Mouse (Mus musculus): ENCODE measurements around the gene Gsdma.

Gene Gsdma

DNA sequence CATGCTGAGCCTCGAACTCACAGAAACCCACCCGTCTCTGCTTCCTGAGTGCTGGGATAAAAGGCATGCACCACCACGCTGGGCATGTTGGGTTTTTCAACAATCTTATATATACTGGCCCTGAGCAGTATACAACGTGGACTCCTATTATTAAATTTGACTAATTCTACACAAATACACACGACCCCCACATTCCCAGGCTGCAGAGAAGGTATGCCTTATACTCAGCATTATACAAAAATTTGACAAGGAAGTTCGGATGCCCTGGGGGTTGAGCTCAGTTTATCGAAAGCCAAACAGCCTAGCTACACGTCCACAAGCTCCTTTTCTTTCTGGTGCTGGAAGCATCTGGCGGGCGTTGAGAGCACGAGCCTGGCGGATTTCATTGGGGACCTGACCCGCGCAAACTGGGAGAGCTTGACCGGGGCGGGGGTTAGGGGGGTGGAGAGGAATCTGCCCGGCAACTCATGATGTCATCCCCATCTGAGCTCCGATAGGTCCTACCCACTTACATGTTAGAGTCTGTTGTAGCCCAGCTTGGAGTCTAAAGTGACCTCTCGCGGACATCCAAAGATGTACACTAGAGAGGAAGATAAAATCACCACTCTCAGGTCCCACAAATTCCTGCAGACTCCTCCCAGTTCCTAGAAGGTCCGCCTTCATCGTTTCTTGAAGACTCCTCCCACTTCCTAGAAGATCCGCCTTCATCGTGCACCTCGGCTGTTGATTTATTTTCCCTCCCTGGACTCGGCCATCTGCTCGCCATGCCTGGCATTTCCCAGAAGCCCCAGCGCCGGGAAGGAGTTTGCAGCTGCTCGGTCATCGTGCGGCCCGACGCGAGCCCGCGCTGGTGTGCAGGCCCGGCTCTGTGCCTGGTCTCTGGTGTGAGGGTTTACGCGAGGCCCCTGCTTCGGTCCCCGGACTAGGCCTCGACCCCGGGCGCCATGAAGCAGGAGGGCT is 17.9 kb downstream of the Gsdma start, which contains the start of gene Psmd3:
Gene Psmd3 (plus strand): TSS at position 769 of the 960 bp plus-strand sequence.
- peak; percentile 95 to 98 for DNase-seq

DNA sequence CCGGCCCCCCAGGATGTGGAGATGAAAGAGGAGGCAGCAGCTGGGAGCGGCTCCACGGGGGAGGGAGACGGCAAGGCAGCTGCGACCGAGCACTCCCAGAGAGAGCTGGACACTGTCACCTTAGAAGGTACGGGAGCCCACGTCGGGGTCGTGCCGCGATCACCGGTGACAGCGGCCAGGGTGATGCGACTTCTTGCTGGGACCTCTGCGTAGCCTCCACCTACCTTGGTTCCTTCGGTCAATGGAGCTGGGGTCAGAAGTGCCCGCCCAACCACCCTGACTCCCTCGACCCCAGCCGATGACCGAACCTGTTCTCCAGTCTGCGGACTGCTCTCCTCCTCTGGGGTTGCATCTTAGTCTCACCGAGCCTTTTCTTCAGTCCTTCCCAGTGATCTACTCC is 18.7 kb downstream of the Gsdma start:
- DNase-seq: no peak

DNA sequence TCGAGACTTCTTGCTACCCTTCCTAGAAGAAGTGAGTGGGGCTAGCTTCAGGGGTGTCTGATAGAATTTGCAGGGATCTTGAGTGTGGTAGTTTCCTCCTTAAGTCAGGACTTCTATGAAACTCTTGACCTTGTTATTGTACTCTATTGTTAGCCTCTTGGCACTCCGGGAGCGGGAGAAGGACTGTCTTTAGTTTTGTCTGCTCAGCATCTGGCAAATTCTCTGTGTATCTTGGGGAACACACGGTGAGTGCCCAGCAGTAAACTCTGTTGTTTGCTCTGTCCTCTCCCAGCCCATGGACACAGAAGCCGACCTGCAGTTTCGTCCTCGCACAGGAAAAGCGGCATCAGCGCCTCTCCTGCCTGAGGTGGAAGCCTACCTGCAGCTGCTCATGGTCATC is 21.5 kb downstream of the Gsdma start:
- DNase-seq: no peak

DNA sequence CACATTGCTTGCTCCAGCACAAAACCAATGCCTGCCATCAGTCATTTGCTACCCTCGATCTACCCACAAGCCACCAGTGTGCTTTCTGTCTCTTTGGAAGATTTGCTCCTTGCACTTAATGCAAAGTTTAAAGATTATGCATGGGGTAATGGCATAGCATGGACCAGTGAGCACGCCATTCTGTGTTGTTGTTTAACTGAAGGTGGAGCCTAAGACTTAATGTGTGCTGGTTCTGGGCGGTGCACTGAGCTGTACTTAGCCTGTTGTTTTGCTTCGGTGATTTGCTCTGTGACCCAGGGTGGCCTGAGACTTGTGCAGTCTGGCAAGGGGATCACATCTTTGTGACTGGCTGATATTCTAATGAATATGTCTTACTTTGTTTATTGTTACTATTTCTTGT is 22.8 kb downstream of the Gsdma start:
- DNase-seq: no peak

DNA sequence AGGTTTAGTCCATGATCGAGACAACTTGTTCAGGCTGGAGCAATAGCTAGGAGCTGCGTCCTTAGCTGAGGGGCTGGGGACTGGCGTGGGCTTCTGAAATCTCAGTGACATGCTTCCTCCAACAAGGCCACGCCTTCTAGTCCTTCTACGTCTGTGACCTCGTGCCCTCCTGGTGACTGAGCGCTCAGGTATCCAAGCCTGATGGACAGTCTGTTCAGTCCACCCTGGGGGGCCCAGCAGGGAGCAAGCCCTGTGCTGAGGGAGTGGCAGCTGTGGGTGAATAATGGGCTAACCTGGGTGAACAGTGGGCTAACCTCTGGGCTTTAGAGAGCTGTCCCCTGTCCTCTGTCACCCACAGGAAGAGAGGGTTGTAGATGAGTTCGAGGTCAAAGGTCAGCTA is 23.9 kb downstream of the Gsdma start:
- DNase-seq: no peak

DNA sequence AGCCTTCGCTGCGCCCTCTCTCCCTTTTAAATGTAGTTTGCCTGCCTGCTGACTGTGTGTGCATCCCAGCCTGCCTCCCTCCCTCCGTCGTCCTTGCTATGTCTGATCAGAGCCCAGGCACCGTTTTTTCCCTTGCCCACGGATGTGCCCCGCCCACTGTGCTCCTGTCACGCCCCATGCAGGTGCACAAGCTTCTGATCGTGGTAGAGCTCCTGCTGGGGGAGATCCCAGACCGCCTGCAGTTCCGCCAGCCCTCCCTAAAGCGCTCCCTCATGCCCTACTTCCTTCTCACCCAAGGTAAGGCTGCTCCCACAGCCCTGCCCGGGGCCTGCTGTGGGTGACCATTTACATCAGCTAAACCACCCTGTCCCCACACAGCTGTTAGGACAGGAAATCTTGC is 29.1 kb downstream of the Gsdma start:
- no peak for DNase-seq

DNA sequence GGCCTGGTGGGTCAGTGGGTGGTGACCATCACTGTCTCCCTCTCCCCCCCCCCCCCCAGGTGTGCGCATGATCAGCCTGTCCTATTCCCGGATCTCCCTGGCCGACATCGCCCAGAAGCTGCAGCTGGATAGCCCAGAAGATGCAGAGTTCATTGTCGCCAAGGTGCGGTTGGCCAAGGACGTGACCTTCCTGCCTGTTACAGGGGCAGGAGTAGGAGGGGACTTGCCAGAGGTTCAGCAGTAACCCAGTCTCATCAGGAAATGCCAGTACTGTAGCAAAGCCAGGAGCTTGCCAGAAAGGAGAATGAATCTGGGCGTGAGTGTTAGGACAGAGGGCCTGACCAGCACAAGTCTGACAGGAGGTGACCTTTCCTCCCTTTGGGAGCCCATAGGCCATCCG is 29.6 kb downstream of the Gsdma start:
- no peak for DNase-seq

DNA sequence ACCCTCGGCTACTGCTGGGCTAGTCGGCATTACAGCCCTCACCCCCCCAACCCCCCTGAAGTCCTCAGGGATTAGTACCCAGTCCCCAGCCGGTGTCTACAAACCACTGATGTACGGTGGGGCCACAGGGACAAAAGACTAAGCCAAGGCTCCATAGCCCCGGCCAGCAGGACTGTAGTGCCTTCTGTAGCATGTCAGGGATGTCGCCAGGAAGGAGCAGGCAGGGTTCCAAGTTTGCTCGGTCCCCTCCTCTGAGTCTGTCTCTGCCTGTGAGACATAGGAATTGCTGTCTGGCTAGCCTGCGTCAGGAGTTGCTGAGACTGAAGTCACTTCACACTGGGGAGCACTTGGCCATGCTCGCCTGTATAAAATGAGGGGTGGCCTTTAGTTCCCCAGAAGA is 30.1 kb downstream of the Gsdma start:
- DNase-seq: peak; percentile 71 to 72

DNA sequence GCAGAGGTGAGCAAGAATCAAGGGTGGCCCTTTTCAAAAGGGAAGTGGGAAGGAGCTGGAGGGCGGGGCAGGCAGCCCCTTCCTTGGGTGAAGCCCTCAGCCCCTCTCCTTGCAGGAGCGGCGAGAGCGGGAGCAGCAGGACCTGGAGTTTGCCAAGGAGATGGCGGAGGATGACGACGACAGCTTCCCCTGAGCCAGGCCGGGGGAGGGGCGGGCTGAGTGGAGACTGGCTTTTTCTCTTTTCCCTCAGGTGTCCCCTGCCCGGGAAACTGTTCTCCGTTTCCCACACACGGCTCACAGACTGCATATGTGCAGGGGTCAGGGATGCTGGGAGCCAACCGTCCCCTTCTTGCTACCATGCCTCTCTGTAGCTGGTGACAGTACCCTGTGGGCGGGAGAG is 31.3 kb downstream of the Gsdma start:
- DNase-seq: peak; percentile 54 to 67

DNA sequence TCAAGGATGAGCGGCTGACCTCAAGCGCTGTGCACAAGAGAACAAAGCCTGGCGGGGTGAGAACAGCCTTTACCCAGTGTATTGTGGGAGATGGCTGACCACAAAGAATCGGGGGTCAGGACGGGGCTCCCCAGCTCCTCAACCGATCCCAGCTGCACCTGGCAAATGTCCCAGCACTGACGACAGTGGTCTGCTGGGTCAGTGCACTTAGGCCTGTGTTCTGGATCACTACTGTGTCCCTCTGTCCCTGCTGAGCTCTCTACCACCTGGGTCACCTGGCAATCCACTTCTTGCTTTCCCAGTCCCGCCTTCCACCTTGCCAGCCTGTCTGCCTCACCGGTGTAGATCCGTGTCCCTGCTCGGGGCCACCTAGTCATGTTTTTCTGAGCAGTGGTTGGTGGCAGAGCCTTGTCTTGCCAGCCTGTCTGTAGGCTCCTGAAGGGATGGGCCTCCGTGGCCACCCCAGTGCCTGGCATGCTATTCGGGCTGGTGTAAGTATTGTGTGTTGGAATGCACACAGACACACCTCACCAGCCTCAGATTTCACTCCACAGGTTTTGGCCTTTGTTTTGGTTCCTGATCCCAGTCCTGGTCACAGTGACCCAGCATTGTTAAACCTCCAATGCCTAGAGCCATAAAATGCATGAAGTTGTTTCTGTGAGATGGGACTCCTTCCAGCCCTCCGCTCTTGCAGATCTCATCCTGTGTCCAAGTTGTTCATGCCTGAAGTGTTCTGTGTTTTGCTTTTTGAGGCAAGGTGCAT is 32.5 kb downstream of the Gsdma start:
- DNase-seq: no peak

DNA sequence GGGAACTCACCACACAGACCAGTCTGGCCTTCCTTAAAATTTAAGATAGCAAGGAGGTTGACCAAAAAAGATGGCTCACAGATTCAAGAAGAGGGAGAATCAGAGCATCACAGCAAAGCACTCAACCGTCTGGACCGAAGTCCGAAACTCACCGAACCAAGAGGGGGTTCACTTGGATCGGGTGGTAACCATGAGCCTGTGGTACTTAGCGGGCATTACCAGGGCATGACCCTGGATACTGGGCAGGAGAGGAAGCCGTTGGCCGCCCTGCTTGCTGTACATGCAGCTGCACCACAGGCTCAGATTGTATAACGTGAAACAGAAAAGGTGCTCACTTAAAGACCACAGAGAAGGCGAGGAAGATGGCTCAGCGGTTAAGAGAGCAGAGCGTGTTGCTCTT is 33.1 kb downstream of the Gsdma start:
- no peak for DNase-seq

DNA sequence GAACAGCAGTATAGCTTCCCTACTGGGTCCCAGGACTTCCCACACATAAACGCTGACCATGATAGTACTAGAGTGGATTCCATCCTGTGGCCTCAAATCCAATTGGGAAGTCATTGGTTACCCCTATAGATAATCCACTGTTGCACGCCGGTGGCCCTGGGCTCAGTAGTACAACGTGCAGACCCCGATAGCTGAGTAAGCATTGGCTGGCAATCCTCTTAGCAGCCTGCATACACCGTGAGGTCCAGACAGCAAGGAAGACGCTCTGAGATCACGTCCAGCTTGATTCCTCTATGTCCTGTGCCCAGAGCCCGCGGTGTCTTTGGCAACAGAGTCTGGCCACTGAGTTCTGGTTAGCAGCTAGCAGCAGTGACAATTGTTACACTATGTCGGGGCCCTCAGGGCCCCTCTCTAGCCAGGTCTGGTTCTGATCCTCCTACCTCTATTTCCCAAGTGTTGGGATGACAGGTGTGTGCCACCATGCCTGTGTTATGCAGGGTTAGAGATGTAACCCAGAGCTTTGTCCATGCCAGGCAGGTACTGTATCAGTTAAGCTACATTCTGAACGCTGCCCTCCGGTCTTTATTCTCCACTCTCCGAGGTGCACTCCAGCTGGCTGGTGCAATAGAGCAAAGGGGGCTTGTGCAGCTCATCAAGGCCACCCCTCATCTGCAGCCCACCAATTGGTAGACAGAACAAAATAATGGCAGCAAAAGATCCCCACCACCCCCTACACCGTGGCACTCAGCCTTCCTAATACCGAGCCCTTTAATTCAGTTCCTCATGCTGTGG is 34.9 kb downstream of the Gsdma start:
- DNase-seq: peak in 1 of 2 experiments; percentile 47

DNA sequence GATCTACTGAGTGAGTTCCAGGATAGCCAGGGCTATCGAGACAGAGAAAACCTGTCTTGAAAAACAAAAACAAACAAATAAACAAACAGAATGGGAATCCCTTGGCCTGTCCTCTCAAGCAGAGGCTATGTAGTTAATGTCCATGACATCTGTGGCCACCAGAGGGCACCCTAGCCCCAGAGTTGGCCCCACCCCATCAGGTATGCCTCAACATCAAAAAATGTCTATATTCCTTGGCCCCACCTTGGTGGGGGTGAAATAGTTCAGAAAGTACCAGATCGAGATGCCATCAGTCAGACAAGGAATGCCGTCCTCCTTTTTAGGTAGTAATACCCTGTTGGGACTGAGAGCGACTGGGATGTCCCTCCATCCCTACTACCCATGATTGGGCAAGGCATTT is 35.8 kb downstream of the Gsdma start:
- peak; percentile 91 to 92 for DNase-seq

DNA sequence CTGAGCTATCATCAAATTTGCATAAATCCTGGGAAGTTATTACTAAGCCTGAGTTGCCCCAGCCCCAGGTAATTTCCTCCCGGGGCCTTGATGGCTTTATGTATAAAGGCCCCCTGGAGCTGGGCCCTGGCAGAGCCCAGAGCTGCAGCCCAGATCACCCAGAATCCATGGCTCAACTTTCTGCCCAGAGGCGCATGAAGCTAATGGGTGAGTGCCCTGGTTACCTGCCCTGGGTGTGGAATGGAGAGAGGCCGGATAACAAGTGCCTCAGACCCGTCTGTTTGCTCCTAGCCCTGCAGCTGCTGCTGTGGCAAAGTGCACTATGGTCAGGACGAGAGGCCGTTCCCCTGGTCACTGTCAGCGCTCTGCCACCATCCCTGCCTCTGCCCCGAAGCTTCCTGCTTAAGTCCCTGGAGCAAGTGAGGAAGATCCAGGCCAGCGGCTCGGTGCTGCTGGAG is 37.1 kb downstream of the Gsdma start, which contains the start of gene Csf3:
Gene Csf3 (plus strand): TSS at position 51 of the 458 bp plus-strand sequence.
- DNase-seq: no peak

DNA sequence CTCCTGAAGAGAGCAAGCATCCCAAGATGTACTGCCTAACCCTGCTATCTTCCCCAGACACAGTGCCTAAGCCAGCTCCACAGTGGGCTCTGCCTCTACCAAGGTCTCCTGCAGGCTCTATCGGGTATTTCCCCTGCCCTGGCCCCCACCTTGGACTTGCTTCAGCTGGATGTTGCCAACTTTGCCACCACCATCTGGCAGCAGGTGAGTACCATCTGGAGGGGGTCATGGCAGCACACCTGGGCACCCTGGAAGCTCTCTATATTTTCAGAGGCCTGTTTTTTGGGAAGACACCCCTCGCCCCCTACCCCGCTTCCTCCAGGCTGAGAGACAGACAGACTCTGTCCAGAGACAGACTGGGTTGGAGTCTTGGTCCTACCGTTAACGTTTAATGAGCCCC is 38.2 kb downstream of the Gsdma start:
- peak; percentile 47 to 55 for DNase-seq

DNA sequence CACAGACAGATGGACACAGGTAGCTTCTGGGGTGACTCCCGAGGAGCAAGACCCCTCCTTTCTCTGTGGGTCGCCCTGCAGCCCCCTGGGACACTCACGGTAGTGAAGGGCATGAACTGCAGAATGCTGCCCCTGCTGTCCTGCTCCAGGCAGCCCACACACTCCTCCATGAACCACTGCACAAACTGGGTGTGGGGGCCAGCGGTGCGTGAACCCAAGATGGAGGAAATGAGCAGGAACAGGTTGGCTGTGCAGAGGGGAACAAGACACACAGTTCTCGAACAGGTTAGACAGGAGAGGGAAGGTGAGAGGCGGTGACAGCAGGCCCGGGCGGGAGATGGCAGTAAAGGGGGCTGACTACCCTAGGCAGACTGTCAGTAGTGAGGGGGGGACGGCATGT is 40.9 kb downstream of the Gsdma start:
- no peak for DNase-seq

DNA sequence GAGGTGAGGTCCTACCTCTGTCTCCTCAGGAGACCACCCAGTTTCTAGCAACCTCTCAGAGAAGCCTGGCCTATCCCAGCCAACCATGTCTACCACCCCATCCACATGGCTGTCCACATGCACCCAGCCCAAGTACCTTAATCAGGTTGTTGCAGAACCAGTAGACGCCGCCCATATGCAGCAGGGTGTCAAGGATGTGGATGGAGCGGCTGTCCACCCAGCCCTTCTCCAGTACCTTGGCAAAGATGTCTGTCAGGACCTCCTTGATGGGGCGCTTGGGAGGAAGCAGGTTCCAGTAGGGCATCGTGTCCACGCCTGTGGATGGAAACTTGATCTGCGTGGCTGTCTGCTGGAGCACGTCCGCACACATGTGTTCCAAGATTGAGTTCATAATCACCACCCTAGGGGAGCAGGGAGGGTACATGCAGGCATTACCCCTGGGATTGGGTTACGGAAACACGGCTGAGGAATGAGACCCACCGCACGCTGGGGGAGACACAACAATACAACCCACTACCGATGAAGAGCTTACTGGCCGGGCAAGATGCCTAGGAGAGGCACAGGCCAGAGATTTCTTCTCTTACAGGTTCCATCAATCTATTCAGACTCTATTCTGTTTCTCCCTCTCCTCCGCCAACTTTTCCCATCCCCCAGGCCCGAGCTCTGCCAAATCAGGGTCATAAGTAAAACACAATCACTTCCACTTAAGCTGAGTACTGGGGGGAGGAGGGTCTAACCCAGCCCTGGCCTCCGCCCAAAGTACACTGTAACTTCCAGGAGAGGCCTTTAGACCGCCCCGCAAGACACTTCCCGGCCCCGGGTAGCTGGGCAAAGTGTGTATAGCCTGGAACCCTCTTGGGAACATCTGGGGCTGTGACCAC is 43.5 kb downstream of the Gsdma start:
- DNase-seq: peak in 1 of 2 experiments; percentile 31

DNA sequence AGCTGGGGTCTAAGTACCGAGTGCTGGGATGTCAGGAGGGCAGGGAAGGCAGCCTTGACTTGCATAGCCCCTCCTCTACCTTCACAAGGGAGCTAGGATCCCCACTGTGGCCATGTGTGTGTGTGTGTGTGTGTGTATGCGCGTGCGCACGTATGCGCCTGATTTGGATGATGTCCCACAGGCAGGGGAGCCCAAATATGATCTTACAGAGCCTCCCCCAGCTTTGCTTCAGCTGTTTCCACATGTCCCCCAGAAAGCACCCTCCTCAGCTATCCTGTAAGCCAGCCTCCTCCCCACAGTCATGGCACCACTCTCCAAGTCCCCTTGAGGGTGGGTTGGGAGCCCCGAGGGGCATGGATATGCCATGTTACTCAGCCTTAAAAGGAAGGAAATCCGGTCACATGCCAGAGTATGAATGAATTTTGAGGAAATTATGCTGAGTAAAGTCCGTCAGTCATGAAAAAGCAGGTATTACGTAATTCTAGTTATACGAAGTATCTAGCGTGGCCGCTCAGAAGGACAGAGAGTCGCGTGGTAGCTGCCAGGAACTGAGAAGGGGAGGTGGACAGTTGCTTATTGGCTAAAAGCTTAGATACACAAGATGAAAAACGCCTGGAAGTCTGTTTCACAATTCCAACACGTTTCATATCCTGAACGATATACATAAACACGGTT is 44.3 kb downstream of the Gsdma start:
- no peak for DNase-seq

DNA sequence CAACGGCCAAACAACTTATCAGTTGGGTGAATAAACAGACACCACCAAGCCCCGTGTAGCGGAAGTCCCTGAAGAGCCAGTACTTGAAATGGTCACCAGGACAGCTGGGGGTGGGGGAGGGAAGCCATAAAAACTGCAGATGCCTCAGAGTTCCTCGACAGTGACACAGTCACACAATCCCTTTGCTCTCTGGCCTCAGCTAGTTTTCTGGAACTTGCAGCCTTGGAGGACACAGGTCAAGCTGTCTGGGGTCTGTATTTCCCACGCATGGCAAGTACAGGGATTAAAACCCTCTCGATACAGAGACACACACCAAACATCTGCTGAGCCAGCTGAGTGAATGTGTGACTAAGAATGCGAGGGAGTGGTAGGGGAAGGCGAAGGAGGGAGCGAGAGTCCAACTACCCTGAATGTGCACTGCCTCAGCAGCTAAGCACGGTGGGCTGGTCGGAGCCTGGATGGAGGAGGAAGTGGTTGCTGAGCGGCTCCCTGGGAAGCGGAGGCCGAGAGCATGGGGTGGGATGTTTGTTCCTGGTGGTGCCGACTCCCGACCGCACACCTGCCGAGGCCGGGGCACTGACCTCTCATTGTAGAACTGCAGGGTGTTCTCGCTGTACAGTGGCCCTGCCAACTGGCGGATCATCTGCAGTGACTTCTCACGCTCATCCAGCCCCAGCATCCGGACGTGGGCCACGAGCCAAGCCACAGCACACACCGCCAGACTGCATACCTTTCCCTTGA is 45.0 kb downstream of the Gsdma start:
- peak in 1 of 2 experiments; percentile 44 for DNase-seq

DNA sequence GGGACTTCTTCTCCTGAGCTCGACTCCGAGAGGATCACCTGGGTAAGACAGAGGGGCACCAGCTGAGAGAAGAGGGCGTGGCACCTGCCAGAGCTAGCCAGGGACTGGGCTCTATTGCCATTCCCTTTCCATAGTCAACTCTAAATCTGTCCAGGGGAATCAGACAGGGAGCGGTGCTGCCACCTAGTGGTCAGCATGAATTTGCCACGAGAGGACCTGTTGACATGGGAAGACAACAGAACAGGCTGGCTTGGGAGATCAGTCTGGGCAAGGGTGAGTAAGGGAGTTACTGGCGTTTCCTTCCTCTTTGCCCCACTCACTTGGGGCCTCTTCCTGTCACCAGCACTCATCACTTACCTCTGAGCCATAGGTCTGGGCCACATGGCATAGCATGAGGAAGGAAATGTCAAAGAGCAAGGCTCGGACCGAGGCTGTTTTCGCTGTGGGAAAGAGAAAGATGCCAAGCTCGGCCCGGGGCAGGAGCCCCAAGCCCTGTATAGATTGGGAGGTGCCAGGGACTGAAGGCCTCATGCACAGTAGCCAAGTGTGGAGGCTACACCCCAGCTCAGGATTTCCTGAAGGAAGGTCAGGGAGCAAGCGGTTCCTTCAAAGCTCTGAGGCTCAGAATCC is 46.4 kb downstream of the Gsdma start:
- DNase-seq: peak; percentile 90 to 94
